Mouse (Mus musculus) layer of hippocampus, adult 6 months (tissue): ENCODE measurements around the gene Trpd52l3. TPM values are rescaled to one million over a fixed set of nuclear protein-coding genes. Genes with fewer than 3 reads are reported as not detected.

Experiments
- long read RNA-seq, 2 experiments: library from polyadenylated mRNA; unstranded; transcript quantifications; one replicate each; pipeline ENCODE4 v2.0.0; 2019 to 2020
- polyA plus RNA-seq: library from polyadenylated mRNA; unstranded; fragments of <200 nt; fragmentation: Nextera tagmentation; gene quantifications from 2 replicates; pipeline ENCODE4 v1.2.3, GENCODE M21; 2021

Gene Trpd52l3
- not detected in 2 replicates for polyA plus RNA-seq
- long read RNA-seq, experiment 1: 0 reads
- long read RNA-seq, experiment 2: 0 reads

GRCm38 (mm10) chr19:30003621-30004020 lies at the start of gene Trpd52l3:
Gene Trpd52l3 (plus strand): TSS chr19:30003790.

GRCm38 (mm10) chr19:30029894-30030635 lies 26.5 kb downstream of the Trpd52l3 start, which contains the start of gene Uhrf2:
Gene Uhrf2 (plus strand): TSS chr19:30030513.

Other genes starting within 250 kb of the Trpd52l3 start
- gene 9930021J03Rik, start 197.8 kb upstream of the Trpd52l3 start, polyA plus RNA-seq: 3.7 and 3.8 TPM in 2 replicates
- 8.9 and 12.0 TPM in 2 replicates for gene Ranbp6, start 190.8 kb upstream of the Trpd52l3 start, polyA plus RNA-seq
- gene Il33, start 78.7 kb upstream of the Trpd52l3 start, polyA plus RNA-seq: 77.6 and 80.0 TPM in 2 replicates
- gene Uhrf2, start 26.7 kb downstream of the Trpd52l3 start, polyA plus RNA-seq: 8.3 and 9.1 TPM in 2 replicates
- 5.9 and 7.5 TPM in 2 replicates for gene Gldc, start 171.6 kb downstream of the Trpd52l3 start, polyA plus RNA-seq
- gene Mbl2, start 229.2 kb downstream of the Trpd52l3 start, polyA plus RNA-seq: not detected in 2 replicates